Mouse (Mus musculus) granulocyte monocyte progenitor cell, adult 5-6 weeks (primary cell): ENCODE data around the gene 1700020N01Rik. TPM values are rescaled to one million over a fixed set of nuclear protein-coding genes. Genes with fewer than 3 reads are reported as not detected.

Source experiments
- ATAC-seq: replicated peaks from 2 replicates; pipeline ENCODE4 v1.8.0; 2016; ENCODE audit warnings: mild to moderate bottlenecking, moderate TSS enrichment, inconsistent platforms; ENCODE audit not compliant: poor library complexity, severe bottlenecking
- total RNA-seq, 2 experiments: library from RNA; stranded (forward) in 1 of 2; stranded (reverse) in 1 of 2; fragments of 200-712, 200-1000 nt in 1 of 2; fragments of >200 nt in 1 of 2; fragmentation: Nextera tagmentation in 1 of 2; gene quantifications; 2 replicates each; pipeline ENCODE4 v1.2.3; 2014 to 2017

Gene 1700020N01Rik
- total RNA-seq (2014; fragmentation: Nextera tagmentation): not detected in 2 replicates
- not detected in 2 replicates for total RNA-seq (2017)

DNA sequence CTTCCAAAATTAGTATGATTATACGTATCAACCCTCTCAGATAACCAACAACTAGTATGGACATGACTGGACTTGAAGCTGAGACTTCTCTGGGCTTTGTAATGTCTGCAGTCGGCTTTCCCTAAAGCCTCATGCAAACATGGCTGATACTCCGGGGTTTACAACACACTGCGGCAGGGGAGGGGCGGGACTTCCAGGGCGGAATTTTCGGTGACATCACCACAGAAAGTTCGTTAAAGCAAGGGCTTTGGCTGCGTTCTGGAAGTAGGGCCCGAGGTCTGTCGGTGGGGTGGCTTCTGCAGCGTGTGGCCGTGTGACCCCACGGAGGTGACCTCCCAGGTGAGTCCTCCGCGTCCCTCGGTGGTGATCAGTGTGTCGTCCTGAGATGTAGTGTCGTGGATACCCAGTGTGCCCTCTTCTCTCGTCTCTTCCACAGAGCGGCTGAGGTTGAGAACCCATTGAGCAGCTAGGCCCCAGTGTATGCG, at the start of gene 1700020N01Rik:
Gene 1700020N01Rik (plus strand): TSS at position 250 of the 485 bp plus-strand sequence.
- ATAC-seq: no peak

DNA sequence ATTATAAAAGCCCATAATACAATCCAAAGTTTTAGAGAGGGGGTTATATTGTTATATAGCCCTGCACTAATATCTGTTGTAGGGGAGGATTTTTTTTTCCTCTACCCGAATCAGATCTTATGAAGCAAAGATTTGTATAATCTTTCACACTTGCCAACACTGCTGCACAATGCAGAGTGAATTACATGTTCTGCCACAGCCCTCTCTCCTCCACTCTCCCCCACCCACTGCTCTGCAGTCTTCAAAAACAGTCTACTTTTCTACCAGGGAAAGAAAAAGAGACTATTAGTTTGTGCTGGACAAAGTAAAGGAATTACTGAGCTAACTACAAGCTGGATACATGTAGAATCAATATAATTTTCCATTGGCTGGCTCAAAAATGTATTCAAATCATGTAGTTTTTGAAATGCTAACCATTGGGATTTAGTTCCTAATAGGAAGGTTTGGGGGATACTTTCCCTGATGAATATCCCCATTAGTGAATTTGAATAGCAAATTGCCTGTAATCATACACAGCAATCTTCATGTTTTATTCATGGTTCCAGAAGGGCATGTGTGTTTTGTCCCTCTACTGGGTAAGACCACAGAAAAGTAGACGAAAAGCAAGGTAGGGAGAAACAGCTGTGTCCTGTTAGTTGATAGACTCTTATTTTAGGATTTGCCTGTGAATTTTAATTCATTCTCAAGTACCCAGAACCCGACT, 49.2 kb upstream of the 1700020N01Rik start:
- ATAC-seq: no peak

DNA sequence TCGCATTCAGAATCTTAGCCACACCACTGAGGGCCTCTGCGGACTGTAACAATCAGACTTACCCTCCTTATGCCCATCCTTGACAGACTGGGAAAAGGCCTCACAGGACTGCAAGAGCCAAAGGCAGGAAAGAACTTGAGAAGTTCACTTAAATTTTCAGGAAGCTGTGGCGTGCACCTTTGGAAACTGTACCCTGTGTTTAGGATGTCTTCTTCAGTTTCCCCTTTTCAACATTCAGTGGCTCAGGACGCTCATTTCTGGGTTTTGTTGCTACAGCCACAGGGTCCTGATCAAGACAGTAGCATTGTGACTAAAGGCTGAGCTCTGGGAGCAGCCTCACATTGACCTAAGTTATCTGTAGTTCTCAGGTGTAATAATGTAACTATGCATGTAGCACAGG, 48.2 kb upstream of the 1700020N01Rik start:
- ATAC-seq: peak; percentile 55; the same call in 1 of the 2 replicates

DNA sequence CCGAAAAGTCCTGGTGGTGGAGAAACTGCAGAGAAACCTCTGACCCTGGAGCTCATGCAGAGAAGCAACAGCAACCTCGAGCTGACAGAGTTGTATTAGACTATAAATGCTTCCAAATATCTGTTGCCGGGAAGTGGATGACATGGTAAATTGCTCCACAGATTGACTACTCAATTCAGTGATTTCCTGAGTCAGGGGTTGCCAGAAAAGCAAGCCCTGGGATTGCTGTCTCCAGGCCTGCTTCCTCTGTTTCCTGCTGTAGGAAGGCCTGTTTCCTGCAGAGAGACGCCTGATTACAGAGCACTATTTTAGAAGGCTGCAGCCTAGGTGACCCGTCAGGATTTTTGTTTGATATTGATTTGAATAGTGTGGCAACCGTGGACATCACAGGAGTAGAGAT, 47.5 kb upstream of the 1700020N01Rik start:
- ATAC-seq: 0 out of 2 replicates have a peak, but pooled peaks have one; percentile 25

DNA sequence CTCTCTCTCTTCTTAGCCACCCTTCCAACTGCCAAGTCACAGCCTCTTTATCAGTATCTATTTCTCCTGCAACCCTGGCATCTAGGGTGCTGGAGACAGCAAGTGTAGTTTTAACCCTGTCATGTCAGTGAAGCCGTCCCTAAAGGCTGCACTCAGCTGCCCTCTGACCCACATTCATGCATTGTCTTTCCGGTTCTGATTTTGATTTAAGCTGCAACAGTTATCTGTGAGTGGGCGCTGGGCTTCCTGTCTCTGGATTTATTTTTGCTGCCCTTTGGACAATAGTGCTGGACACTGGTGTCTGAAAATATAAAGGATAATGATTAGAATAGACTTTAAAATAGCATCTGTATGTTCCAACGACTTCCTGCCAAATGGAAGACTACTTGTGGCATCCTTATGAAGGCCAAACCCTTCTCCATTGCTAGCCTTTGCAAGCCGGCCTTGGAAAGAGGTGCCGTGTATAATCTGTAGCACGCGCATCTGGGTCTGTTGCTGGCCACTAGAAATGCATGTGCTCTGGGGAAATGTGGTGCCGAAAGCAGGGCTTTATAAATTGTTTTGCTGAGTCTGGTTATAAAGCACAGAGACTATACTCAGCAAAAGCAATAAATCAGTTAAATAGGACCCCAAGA, 44.0 kb upstream of the 1700020N01Rik start:
- ATAC-seq: no peak

DNA sequence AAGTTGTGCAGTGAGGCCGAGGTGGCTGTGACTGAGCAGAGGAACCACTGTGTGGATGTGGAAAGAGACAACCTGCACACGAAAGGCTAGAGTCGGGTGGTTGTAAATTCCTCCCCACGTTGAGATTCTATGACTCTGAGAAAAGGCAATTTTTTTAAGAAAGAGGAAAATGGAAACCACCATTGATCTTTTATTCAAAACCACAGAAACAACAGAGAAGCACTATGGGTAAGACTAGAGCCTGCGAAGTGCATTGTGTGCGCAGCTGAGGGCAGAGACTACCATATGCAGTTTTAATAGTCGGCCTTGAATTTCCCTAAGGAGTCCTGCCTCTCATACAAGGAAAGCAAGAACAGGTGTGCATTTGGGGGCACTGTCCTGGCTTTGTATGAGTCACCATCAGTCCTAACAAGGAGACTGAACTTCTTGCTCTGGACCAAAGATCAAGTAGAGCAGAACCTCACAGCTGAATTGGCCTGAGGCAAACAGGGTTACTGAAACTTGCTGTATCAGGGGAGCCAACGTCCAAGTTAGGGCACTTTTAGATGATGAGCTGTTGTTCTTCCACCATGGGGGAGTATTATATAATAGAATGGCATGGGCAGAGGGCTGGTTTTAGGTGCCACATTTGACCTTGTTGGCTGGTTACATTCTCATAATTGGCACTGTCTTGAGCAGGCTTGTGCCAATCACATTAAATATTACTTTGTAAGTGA, 39.8 kb upstream of the 1700020N01Rik start:
- ATAC-seq: no peak

DNA sequence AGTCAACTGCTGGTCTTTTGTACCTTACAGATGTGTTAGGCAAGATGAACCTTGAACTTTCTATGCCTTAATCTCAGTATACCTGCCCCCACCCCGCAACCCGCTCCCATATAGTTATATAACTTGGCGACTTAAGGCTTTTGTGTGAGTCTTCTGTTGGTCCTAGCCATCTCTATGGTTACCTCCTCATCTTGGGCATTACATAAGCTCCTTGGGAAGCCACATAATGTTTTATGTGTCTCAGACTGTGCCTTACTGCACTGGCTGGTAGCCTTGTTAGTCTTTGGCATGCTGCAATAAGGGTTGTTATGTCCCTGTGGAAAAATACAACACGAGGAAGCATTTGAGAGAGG, 39.3 kb upstream of the 1700020N01Rik start:
- ATAC-seq: no peak

DNA sequence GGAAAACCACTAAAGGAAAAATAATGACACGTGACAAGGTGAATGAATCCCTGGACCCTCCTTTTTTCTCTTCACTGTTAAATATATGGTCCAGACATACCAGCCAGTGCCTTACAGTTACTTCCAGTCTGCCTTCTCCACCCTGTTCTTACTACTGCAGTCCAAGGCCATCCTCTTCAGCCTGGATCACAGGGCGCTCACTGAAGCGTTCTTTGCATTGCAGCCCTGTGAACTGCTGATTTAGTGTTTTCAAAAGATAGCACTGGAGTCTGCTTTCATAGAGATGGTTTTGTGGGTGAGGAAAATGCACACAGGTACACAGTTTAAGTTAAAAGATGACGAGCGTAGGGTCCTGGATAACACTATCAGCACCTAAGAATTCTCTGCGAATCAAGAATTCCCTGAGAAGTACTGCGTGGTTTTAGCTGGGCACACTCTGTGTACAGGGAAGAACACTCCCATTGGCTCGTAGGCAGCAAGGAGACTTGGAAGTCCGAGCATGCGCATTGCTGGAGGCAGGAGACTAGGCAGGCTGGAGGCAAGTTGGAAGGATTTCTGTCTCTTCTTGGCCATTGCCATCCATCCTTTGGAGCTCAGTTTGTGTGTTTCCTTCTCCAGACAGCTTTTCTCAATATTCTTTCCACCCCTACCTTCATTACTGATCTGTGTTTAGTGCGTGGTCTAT, 37.9 kb upstream of the 1700020N01Rik start:
- ATAC-seq: no peak

DNA sequence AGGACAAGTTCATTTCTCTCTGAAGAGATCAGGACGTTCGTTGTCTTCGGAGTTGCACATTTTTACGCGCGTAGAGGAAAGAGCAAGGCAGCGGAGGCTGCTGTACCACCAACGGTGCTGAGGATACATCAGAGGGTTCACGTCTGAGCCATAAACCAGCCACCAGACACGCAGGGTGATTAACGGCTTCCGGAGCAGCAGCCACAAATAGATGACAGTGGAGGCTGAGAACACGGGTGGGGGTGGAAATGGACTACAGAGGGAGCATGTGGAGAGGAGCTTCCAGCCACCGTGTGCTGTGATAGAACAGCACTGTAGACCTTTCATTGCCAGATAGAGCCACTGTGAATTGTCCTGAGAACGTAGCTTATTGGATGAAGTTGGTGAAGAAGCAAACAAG, 33.2 kb upstream of the 1700020N01Rik start:
- ATAC-seq: no peak

DNA sequence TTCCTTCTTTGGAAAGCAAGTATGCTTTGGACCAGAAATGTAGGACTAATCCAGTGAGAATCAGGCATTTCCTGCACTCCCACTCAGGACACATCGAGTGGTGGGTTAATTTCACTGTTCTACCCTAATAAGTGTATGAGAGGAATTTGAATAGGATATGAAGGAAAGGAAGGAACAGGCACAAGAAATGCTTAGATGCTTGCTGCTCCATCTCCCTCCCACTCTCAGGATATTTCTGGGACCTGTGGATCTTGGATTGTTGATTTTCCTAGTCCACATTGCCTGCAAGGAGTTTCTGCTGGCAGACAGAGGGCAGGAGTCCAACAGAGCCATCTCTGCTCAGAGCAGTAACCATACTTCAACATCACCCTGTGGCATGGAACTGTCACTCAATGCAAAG, 31.8 kb upstream of the 1700020N01Rik start:
- no peak for ATAC-seq

DNA sequence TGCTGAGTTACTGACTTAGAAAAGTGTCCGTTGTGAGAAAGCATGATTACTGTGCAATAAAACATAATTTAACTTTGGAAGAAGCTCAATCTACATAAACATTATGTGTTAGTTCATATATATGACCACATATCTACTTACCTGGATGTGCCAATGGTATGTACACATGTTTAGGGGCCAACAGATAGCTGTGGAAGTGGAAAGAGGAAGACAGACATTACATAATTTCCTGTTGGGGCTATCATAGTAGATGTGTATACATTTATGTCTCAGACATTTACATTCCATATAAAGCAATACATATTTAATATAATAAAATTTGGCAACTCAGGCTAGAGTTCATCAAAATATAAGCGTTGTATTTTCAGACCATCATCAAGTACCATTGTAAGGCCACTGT, 29.5 kb upstream of the 1700020N01Rik start:
- ATAC-seq: peak; percentile 79

DNA sequence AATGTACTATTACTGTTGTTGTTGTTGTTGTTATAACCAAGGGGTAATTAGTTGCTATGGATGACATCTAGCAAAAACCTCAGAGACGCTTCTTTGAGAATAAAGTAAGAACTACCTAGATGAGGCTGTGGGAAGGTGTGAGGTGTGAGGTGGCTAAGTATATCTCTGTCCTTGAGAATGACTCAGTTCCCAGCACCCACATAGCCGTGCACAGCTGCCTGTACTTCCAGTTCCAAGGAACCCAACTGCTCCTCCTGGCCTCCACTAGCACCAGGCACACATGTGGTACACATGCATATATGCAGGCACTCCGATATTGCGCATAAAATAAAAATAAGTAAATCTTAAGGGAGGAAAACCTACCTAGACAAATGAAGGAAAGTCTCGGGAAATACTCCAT, 28.8 kb upstream of the 1700020N01Rik start:
- no peak for ATAC-seq

DNA sequence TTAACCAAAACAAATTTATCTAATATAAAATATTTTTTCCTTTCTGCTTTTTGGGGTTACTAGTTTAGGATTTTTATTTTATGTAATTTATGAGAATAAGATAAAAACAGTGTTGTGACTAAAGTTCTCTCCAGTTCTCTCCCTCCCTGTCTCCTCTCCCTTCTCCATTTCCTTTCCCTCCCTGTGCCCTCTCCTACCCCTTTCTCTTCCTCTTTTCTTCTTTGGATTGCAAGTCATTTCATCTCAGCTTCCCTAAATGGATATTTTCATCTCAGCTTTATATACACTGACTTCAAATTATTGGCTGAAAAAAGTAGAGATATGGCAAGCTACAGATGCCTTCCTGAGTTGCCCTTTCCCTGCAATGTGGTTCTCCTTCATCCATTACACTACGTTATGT, 26.9 kb upstream of the 1700020N01Rik start:
- peak; percentile 86 for ATAC-seq

DNA sequence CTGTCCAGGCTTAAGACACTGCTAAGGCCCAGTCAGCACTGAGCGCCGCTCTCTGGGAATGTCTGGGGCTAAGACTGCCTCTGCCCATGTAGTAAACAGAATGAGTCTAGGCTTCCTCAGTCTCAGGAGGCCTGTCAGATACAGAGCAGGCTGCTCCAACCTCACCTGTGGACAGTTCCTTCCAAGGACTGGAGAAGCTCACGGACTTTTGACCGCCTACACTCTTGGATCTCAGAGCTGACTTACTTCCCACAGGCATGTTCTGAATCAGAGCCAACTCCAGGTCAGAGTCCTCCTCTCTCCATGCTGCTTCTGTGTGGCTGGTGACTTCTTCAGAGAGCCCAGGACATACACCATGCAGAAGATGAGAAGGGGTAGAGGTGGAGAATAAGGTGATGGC, 21.3 kb upstream of the 1700020N01Rik start:
- ATAC-seq: no peak

DNA sequence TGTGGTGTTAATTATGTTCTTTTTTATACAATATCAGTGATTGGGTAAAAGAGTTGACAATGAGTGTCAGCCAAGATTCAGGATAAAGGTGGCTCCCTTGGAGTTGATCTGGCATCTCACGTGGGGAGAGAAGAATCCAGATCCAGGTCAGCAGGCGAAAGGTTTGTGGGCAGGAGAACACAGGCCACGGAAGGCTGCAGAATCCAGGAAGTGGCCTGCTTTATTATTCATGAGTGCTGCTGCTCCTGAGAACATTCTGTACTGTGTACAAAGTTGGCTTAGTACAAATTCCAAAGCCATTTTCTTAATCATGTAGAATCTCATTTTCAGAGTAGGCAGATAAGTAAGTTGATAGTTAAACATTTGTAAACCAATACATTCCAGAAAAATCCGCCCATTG, 19.2 kb upstream of the 1700020N01Rik start:
- no peak for ATAC-seq

DNA sequence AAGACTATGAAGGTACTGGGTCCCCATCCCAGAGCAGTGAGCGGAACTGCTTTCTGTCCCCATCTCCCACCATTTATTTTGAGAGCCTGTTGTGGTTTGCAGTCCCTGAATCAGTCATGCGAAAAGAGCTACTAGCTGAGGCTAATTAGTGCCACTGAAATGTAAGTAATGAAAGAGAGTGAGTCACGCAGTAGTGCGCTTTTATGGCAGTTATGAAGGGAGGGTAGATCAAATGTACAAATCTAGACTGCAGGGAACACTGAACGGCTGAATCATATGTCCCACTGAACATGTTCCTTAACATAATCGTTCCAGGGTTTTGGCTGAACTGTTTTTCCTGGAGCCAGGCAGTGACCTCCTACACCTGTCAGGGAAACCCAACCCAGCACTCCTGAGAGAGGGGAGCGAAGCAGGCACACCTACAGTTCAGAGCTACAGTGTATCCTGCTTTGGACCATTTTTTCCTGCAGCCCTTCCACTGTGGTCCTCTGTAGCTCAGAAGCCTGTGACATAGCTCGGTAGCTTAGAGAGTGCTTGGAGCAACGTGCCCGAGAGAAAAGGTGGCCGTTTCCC, 17.1 kb upstream of the 1700020N01Rik start:
- no peak for ATAC-seq

DNA sequence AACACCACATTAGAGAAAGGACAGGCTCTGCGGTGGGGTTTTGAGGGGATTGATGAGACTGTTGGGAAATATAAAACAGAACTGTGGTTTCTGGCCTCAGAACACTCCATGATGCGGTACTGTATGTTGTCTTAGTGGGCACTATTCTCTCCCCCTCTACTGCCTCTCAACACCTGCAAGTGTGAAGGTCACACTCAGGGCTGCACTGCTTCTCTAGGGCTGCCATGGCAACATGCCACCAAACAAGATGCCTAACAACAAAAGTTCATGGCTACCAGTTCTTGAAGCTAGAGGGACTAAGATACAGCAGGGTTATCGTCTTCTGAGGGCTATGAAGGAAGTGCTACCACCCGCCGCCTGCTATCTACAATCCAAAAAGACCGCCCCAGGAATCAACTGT, 15.1 kb upstream of the 1700020N01Rik start:
- ATAC-seq: no peak

DNA sequence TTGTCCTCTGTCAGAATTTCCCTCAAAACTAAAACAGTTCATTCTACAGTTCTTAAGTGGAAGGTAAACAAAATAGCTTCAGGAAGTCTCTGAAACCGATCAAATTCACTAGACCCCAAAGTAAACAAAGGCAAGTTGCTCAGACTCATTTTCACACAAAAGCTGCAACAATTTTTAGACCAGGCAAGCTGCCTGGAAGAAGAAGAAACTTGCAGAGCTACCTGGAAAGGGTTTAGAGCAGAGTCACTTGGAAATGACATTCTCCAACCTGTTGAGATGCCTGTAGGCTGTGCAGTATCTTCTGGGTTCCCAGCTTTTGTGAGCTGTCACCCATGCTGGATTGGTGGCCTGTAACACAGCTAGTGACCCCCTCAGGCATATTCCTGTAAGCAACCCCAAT, 11.4 kb upstream of the 1700020N01Rik start:
- no peak for ATAC-seq

DNA sequence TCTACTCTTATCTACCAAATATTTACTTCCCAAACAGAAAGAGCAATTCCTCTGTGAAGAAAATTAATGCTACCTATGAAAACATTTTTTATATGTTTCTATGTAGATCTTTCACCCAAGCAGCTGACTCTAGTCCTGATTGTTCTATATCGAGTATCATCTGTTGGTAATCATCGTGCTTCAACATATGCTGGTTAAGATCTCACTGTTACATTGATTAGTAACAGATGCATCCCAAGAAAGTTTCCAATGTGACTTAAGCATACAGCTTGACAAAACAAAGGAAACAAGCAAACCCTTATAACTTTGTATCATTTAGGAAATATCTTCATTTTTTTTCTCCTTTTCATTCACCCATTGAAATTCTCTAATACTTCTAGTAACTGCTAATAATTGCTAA, 5.9 kb upstream of the 1700020N01Rik start:
- ATAC-seq: no peak
